Mouse (Mus musculus): ENCODE measurements at regions not wholly inside any gene's neighbourhood (a gene's known extent, or its start where the extent isn't known, plus 50 kb on each side); places are given as distances from the start of the nearest gene placed in this dataset.

DNA sequence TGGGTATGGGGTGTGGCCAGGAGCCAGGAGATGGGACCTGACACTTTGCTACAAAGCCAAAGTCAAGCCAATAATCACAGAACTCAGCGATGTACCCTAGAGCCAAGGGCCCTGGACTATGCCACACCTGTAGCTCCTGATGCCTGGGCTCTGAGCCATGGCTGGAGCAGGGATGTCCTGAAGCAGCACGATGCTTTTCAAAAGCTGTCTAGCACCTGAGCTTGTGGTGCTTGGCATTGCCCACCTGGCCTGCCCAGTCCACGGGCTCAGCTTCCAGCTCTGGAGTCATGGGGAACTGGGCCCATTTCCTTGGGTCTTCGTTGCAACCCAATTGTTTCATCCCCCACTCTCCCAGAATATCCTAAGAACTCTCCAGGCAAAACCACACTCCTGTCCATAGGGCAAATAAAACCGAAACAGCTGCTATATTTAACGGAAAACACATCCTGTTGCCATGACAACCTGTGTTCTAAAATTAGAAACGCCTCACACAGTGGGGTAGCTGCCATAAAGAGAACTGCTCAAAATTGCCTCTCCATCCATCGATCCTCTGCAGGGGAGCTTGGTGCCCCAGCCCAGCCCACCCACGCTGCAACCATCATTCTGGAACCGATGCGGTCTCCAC, 102.2 kb downstream of the Ndufa10 start:
- H3K27me3 ChIP-seq (ENCODE audit: control insufficient read depth in 1 of 2, insufficient read depth in 2 of 2, low read length in 2 of 2), result no peaks in the 10 kb centered on the region
- no peaks in the 10 kb centered on the region for H3K9me3 ChIP-seq (replicated peaks; ENCODE audit: insufficient read depth, low read length)
- H3K4me1 ChIP-seq (ENCODE audit: control insufficient read depth in 1 of 2, insufficient read depth in 2 of 2, low read length in 2 of 2), result no peaks in the 10 kb centered on the region
- H3K4me3 ChIP-seq (ENCODE audit: control insufficient read depth in 1 of 2, insufficient read depth in 1 of 2, low read depth in 2 of 2, low read length in 2 of 2), result no peak overlapping the region
- H3K9ac ChIP-seq (ENCODE audit: control insufficient read depth, low read depth, low read length, poor library complexity, severe bottlenecking), result no peak overlapping the region
- DNase-seq (ENCODE audit: low read depth, low spot score), result no peak
- no peak overlapping the region for H3K27ac ChIP-seq (ENCODE audit: control insufficient read depth, low read depth, low read length)
- H3K36me3 ChIP-seq (ENCODE audit: control insufficient read depth in 1 of 2, insufficient read depth in 2 of 2, low read length in 2 of 2), result no peaks in the 10 kb centered on the region
- TF ChIP-seq NRF1 (IDR thresholded peaks at IDR 0.05; ENCODE audit: insufficient read depth, low read depth, low read length, poor library complexity, severe bottlenecking) (no peak), POLR2AphosphoS5 (IDR thresholded peaks at IDR 0.05; ENCODE audit: borderline replicate concordance, low read depth, low read length) (no peak), SMC3 (IDR thresholded peaks at IDR 0.05; ENCODE audit: low read depth, low read length) (no peak), POLR2A (IDR thresholded peaks at IDR 0.05; ENCODE audit: control insufficient read depth in 1 of 2, insufficient read depth in 1 of 2, low read depth in 1 of 2, low read length in 2 of 2, poor library complexity in 1 of 2) (no peak), HCFC1 (IDR thresholded peaks at IDR 0.05; ENCODE audit: low read depth, low read length) (no peak), UBTF (IDR thresholded peaks at IDR 0.05; ENCODE audit: borderline replicate concordance, insufficient read depth, low read depth, low read length) (no peak), TBP (IDR thresholded peaks at IDR 0.05; ENCODE audit: low read depth, low read length) (no peak), TAL1 (IDR thresholded peaks at IDR 0.05; ENCODE audit: low read length) (no peak), ZMIZ1 (IDR thresholded peaks at IDR 0.05; ENCODE audit: low read depth, low read length) (no peak), USF2 (IDR thresholded peaks at IDR 0.05; ENCODE audit: borderline replicate concordance in 1 of 2, insufficient read depth in 1 of 2, low read depth in 1 of 2, low read length in 2 of 2) (no peak), MXI1 (IDR thresholded peaks at IDR 0.05; ENCODE audit: low read depth, low read length) (no peak), MAZ (IDR thresholded peaks at IDR 0.05; ENCODE audit: low read depth, low read length) (no peak), CHD2 (IDR thresholded peaks at IDR 0.05; ENCODE audit: low read length) (no peak), ZNF384 (IDR thresholded peaks at IDR 0.05; ENCODE audit: low read depth, low read length) (no peak), RCOR1 (IDR thresholded peaks at IDR 0.05; ENCODE audit: low read depth, low read length) (no peak), POLR2AphosphoS2 (IDR thresholded peaks at IDR 0.05; ENCODE audit: low read length) (no peak), ZC3H11A (IDR thresholded peaks at IDR 0.05; ENCODE audit: low read depth, low read length) (no peak), MEF2A (IDR thresholded peaks at IDR 0.05; ENCODE audit: extremely low read depth, insufficient replicate concordance, low read depth, low read length, poor library complexity, severe bottlenecking) (no peak), RAD21 (IDR thresholded peaks at IDR 0.05; ENCODE audit: low read depth, low read length) (no peak), TCF12 (IDR thresholded peaks at IDR 0.05; ENCODE audit: low read depth, low read length) (no peak)
- no peaks in the 10 kb centered on the region for H3K79me2 ChIP-seq (ENCODE audit: control insufficient read depth, insufficient read depth, low read length, poor library complexity)

DNA sequence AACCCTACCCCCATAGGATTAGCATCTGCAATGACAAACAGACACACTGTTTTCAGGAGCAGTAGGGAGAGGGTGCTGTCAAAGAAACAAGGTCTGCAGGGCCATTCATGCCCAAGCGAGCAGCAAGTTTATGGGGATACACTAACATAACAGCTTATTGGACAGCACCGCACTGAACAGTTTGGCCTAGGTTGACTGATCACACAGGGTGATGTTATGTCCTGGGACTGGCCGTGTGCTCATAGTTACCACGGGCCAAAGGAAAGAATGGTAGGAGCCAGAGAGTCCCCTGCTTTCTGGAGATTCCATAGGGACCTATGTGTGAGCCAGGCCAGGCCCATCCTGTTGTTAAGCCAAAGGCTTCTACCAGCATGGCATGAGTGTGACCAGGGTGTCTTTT, 102.8 kb downstream of the Ndufa10 start:
- Histone ChIP-seq H3K4me1 (ENCODE audit: control insufficient read depth in 1 of 2, insufficient read depth in 2 of 2, low read length in 2 of 2) (no peaks in the 10 kb centered on the region), H3K36me3 (ENCODE audit: control insufficient read depth in 1 of 2, insufficient read depth in 2 of 2, low read length in 2 of 2) (no peaks in the 10 kb centered on the region), H3K9ac (ENCODE audit: control insufficient read depth, low read depth, low read length, poor library complexity, severe bottlenecking) (no peak overlapping the region), H3K27me3 (ENCODE audit: control insufficient read depth in 1 of 2, insufficient read depth in 2 of 2, low read length in 2 of 2) (no peaks in the 10 kb centered on the region), H3K27ac (ENCODE audit: control insufficient read depth, low read depth, low read length) (no peak overlapping the region), H3K4me3 (ENCODE audit: control insufficient read depth in 1 of 2, insufficient read depth in 1 of 2, low read depth in 2 of 2, low read length in 2 of 2) (no peak overlapping the region), H3K79me2 (ENCODE audit: control insufficient read depth, insufficient read depth, low read length, poor library complexity) (no peaks in the 10 kb centered on the region), H3K9me3 (replicated peaks; ENCODE audit: insufficient read depth, low read length) (no peaks in the 10 kb centered on the region)
- TF ChIP-seq ETS1 (IDR thresholded peaks at IDR 0.05; ENCODE audit: low read depth, low read length) (no peak), POLR2AphosphoS2 (IDR thresholded peaks at IDR 0.05; ENCODE audit: low read length) (no peak), POLR2A (IDR thresholded peaks at IDR 0.05; ENCODE audit: control insufficient read depth in 1 of 2, insufficient read depth in 1 of 2, low read depth in 1 of 2, low read length in 2 of 2, poor library complexity in 1 of 2) (no peak), KAT2A (conservative IDR thresholded peaks at IDR 0.05; ENCODE audit: low read depth, low read length) (no peak), USF1 (IDR thresholded peaks at IDR 0.05; ENCODE audit: low read depth, low read length) (no peak), RAD21 (IDR thresholded peaks at IDR 0.05; ENCODE audit: low read depth, low read length) (no peak), ZMIZ1 (IDR thresholded peaks at IDR 0.05; ENCODE audit: low read depth, low read length) (no peak), ZKSCAN1 (IDR thresholded peaks at IDR 0.05; ENCODE audit: low read depth, low read length) (no peak)
- DNase-seq (ENCODE audit: low read depth, low spot score), result no peak
